Mouse (Mus musculus): ENCODE data around the gene Eif2d.
A peak's percentile ranks its signal among the peaks of the same experiment; 100 is the strongest.

Gene Eif2d

GRCm38 (mm10) chr1:131153018-131153629 is at the start of gene Eif2d:
Gene Eif2d, plus strand, starts transcription at chr1:131153181.
- peak; percentile 86 for DNase-seq (ENCODE audit: low spot score)

- no peak for DNase-seq (ENCODE audit: low spot score)
Observed at GRCm38 (mm10) chr1:131103776-131104424, 49.1 kb upstream of the Eif2d start.

- no peak for DNase-seq (ENCODE audit: low spot score)
Observed at GRCm38 (mm10) chr1:131107575-131108308, 45.2 kb upstream of the Eif2d start.

- DNase-seq (ENCODE audit: low spot score), result no peak
Observed at GRCm38 (mm10) chr1:131110525-131111106, 42.4 kb upstream of the Eif2d start.

GRCm38 (mm10) chr1:131112576-131112975 is 40.4 kb upstream of the Eif2d start:
- DNase-seq (ENCODE audit: low spot score), result no peak

- peak; percentile 79 for DNase-seq (ENCODE audit: low spot score)
Observed at GRCm38 (mm10) chr1:131115932-131116331, 37.0 kb upstream of the Eif2d start.

- no peak for DNase-seq (ENCODE audit: low spot score)
Observed at GRCm38 (mm10) chr1:131116430-131117011, 36.5 kb upstream of the Eif2d start.

GRCm38 (mm10) chr1:131118530-131118929 is 34.5 kb upstream of the Eif2d start:
- no peak for DNase-seq (ENCODE audit: low spot score)

- no peak for DNase-seq (ENCODE audit: low spot score)
Observed at GRCm38 (mm10) chr1:131119026-131119425, 34.0 kb upstream of the Eif2d start.

GRCm38 (mm10) chr1:131121987-131122386 is 31.0 kb upstream of the Eif2d start:
- DNase-seq (ENCODE audit: low spot score), result no peak

- no peak for DNase-seq (ENCODE audit: low spot score)
Observed at GRCm38 (mm10) chr1:131123522-131124265, 29.3 kb upstream of the Eif2d start.

- DNase-seq (ENCODE audit: low spot score), result peak; percentile 89
Observed at GRCm38 (mm10) chr1:131125987-131126744, 26.8 kb upstream of the Eif2d start.

- DNase-seq (ENCODE audit: low spot score), result no peak
Observed at GRCm38 (mm10) chr1:131134231-131134630, 18.8 kb upstream of the Eif2d start.

- no peak for DNase-seq (ENCODE audit: low spot score)
Observed at GRCm38 (mm10) chr1:131134942-131135522, 17.9 kb upstream of the Eif2d start.

GRCm38 (mm10) chr1:131135960-131136629 is 16.9 kb upstream of the Eif2d start:
- DNase-seq (ENCODE audit: low spot score), result no peak

GRCm38 (mm10) chr1:131137111-131137510 is 15.9 kb upstream of the Eif2d start:
- DNase-seq (ENCODE audit: low spot score), result no peak

- no peak for DNase-seq (ENCODE audit: low spot score)
Observed at GRCm38 (mm10) chr1:131137717-131138118, 15.3 kb upstream of the Eif2d start.

- peak; percentile 89 for DNase-seq (ENCODE audit: low spot score)
Observed at GRCm38 (mm10) chr1:131138191-131139016, 14.6 kb upstream of the Eif2d start, which contains the start of gene Dyrk3. Gene Dyrk3, minus strand, starts transcription at chr1:131138340.
